Mouse (Mus musculus) liver, embryonic 14.5 days (tissue): ENCODE results near the gene Unc13d. TPM values are rescaled to one million over a fixed set of nuclear protein-coding genes. Genes with fewer than 3 reads are reported as not detected.
A peak's percentile ranks its signal among the peaks of the same experiment; 100 is the strongest.

Source experiments
- ATAC-seq: fragments of 200-750 bp; cut with Nextera tagmentation; 2 replicates; pipeline ENCODE4 v1.8.0; 2017; ENCODE audit warnings: moderate number of reproducible peaks, mild to moderate bottlenecking, moderate library complexity; ENCODE audit not compliant: insufficient read depth
- DNase-seq, 3 experiments: peaks; one replicate each; pipeline ENCODE4 v3.0.0-alpha.2; 2012 to 2013; ENCODE audit warnings: low read depth in 3 of 3, low spot score in 3 of 3
- H3K27ac ChIP-seq: fragments of 300-500 bp; sonication (generic); 2 replicates; pipeline ENCODE4 v1.5.1; 2014; ENCODE audit warnings: moderate library complexity, mild to moderate bottlenecking, control low read depth, inconsistent platforms
- H3K27me3 ChIP-seq: fragments of 300-500 bp; sonication (generic); 2 replicates; pipeline ENCODE4 v1.6.1; 2014; ENCODE audit warnings: mild to moderate bottlenecking, low read length, moderate library complexity; ENCODE audit not compliant: control insufficient read depth, insufficient read depth
- H3K36me3 ChIP-seq: fragments of 300-500 bp; sonication (generic); replicated peaks from 2 replicates; pipeline ENCODE4 v1.6.1; 2014; ENCODE audit warnings: low read depth; ENCODE audit not compliant: control insufficient read depth, insufficient read depth
- H3K4me1 ChIP-seq, 2 experiments: fragments of 200-500 bp in 1 of 2; fragments of 300-500 bp in 1 of 2; sonication (generic) in 1 of 2; replicated peaks; 2 replicates each; pipeline ENCODE4 v1.6.1; 2012 to 2014; ENCODE audit warnings: antibody characterized with exemption in 1 of 2, inconsistent platforms in 1 of 2, low read length in 1 of 2; ENCODE audit not compliant: control insufficient read depth in 2 of 2, insufficient read depth in 2 of 2
- H3K4me2 ChIP-seq: fragments of 300-500 bp; sonication (generic); 2 replicates; pipeline ENCODE4 v1.6.1; 2014; ENCODE audit warnings: low read depth, mild to moderate bottlenecking, control low read depth, moderate library complexity
- H3K4me3 ChIP-seq, 2 experiments: fragments of 200-500 bp in 1 of 2; fragments of 300-500 bp in 1 of 2; sonication (generic) in 1 of 2; 2 replicates each; pipeline ENCODE4 v1.5.1; 2012 to 2014; ENCODE audit warnings: low read depth in 2 of 2, low read length in 2 of 2, mild to moderate bottlenecking in 2 of 2, control low read depth in 1 of 2, inconsistent platforms in 1 of 2, moderate library complexity in 1 of 2; ENCODE audit not compliant: insufficient read depth in 1 of 2
- H3K9ac ChIP-seq: fragments of 300-500 bp; sonication (generic); replicated peaks from 2 replicates; pipeline ENCODE4 v1.6.1; 2014; ENCODE audit warnings: mild to moderate bottlenecking, control low read depth, moderate library complexity
- H3K9me3 ChIP-seq: fragments of 300-500 bp; sonication (generic); 2 replicates; pipeline ENCODE4 v1.6.1; 2016; ENCODE audit warnings: low read length, mixed read lengths; ENCODE audit not compliant: control insufficient read depth
- CTCF ChIP-seq: IDR thresholded peaks from 2 replicates; pipeline ENCODE4 v1.5.1; 2016; ENCODE audit warnings: antibody characterized with exemption, low read depth, control low read depth
- EP300 ChIP-seq: IDR thresholded peaks from 2 replicates; pipeline ENCODE4 v1.6.1; 2016; ENCODE audit warnings: antibody characterized with exemption, low read depth
- WGBS: fragments of 180-500 bp; shearing (Covaris S2); extraction: QIAGEN DNeasy Blood & Tissue Kit; methylation state at CpG from one replicate; pipeline ENCODE4 v1.1.7; 2014; ENCODE audit not compliant: insufficient replicate concordance; 5-methylcytosine and 5-hydroxymethylcytosine counted together
- polyA plus RNA-seq, 2 experiments: library from polyadenylated mRNA; depleted of rRNA in 1 of 2; stranded (reverse) in 1 of 2; unstranded in 1 of 2; fragments of >200 nt; fragmentation: Nextera tagmentation in 1 of 2; extraction: Ambion mirVana in 1 of 2; gene quantifications; 2 replicates each; pipeline versions ENCODE4 v1.2.1 to v1.2.3; 2012 to 2014

Gene Unc13d
- polyA plus RNA-seq, 2 experiments, result 16.8 to 18.7 TPM

DNA sequence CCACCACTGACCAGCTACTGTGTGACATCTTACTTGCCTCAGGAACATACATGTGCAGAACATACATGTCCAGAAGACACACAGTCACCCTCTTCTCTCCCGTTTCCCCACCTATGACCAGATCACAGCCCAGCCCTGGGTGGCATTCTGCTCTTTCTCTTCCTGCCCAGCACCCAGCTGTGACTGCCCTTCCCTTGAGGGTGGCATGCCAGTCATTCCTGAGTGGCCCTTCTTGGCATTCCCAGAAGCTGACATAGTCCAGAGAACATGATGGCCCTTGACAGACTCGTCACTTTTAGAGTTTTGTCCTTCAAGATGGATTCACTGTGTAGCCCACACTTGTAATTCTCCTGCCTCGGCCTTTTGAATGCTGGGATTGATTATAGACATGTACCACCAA is 5.2 kb downstream of the Unc13d start:
- Histone ChIP-seq H3K9ac (no peak overlapping the region), H3K4me3 (no peak overlapping the region), H3K4me2 (no peak overlapping the region), H3K27me3 (no peaks in the 10 kb centered on the region), H3K9me3 (no peaks in the 10 kb centered on the region), H3K27ac (no peak overlapping the region), H3K4me1 (peaks cover 13 to 15% of the 10 kb centered on the region in 2 experiments), H3K36me3 (peaks cover 2% of the 10 kb centered on the region; the same call in 1 of the 2 replicates)
- ATAC-seq (no peak), DNase-seq (no peak)
- TF ChIP-seq CTCF (no peak), EP300 (no peak)
- 73% methylated on average over 3 of the region's 3 CpGs for WGBS

DNA sequence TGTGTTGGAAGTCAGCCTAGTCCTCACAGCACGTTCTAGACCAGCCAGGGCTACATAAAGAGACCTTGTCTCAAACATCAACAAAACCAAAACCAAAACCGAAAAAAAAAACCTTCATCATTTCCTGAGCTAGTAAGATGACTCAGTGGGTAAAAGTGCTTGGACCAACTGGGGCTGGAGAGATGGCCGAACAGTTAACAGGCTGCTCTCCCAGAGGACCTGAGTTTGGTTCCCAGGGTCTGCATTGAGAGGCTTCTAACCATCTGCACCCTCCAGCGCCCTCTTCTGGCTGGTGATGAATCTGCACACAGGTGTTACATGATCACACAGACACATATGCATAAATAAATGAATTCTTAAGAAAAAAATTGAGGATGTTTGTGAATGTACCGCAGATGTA is 6.3 kb downstream of the Unc13d start:
- Histone ChIP-seq H3K4me3 (no peak overlapping the region), H3K9ac (no peak overlapping the region), H3K36me3 (peaks cover 2% of the 10 kb centered on the region; the same call in 1 of the 2 replicates), H3K4me2 (no peak overlapping the region), H3K4me1 (peaks cover 10 to 12% of the 10 kb centered on the region in 2 experiments), H3K9me3 (no peaks in the 10 kb centered on the region), H3K27me3 (no peaks in the 10 kb centered on the region), H3K27ac (no peak overlapping the region)
- DNase-seq (no peak), ATAC-seq (no peak)
- TF ChIP-seq EP300 (no peak), CTCF (peak; percentile 75)
- 38% methylated on average over 5 of the region's 5 CpGs for WGBS

DNA sequence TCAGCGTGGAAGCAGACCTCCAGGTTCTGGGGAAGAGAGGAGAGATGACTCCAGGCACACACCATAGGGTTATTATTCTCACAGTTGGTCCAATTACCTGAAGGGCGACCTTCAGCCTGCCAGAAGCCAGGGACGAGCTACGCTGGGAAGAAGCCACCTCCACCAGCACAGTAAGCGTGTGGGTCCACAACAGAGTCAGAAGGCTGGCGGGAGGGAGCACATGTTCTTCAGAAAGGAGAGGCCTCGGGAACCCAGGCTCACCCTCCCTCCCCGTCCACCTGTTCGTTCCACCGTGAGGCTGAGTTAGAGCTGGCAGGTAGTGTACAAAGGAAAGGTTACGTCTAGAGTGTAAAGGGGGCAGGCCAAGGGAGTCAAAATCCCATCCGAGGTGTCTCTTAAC is 12.4 kb downstream of the Unc13d start:
- ATAC-seq, result no peak
- WGBS, result 85% methylated on average over 12 of the region's 12 CpGs

DNA sequence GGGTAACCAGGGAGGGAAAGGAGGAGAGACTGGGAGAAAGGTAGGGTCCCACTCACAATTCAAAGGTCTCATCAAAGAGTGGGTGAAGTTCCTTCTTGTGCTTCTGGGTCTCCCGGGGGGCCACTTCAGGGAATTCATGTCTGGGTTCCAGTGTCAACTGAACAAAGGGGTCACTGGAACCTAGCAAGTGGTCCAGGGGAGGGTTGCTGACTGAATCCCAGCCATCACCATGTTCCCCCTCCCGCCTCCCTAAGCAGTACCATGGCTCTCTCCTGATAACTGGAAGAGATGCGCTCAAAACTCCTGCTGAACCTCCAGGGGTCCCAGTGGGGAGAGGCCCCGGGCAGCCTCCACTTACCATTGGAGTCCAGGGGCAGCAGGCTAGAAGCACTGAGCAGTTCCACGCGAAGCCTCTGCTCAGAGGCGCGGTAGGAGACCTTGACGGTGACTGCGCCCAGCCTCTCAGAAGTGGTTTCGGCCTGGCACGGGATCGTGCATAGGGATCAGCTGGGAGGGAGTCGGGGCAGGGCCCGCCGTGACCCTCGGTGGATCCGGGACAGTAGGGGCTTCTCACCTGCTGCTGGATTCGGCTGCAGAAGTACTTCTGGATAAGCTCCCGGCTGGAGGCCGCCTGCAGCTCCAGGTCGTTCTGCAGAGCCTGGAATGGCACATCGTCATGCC is 13.4 kb downstream of the Unc13d start:
- peaks cover 8% of the 10 kb centered on the region for H3K36me3 ChIP-seq
- no peak overlapping the region for H3K4me2 ChIP-seq
- H3K27ac ChIP-seq, result no peak overlapping the region
- DNase-seq (no peak), ATAC-seq (no peak)
- no peak overlapping the region for H3K4me3 ChIP-seq
- no peak overlapping the region for H3K9ac ChIP-seq
- no peak for TF ChIP-seq EP300
- TF ChIP-seq CTCF, result no peak
- H3K9me3 ChIP-seq, result no peaks in the 10 kb centered on the region
- no peaks in the 10 kb centered on the region for H3K27me3 ChIP-seq
- H3K4me1 ChIP-seq, result no peaks in the 10 kb centered on the region
- 76% methylated on average over 23 of the region's 23 CpGs for WGBS

More for the DNA sequence above, 12.4 kb downstream of the Unc13d start:
- H3K9me3 ChIP-seq, result no peaks in the 10 kb centered on the region
- DNase-seq, result no peak
- H3K27ac ChIP-seq, result no peak overlapping the region
- H3K4me3 ChIP-seq, result no peak overlapping the region
- no peak overlapping the region for H3K4me2 ChIP-seq
- H3K9ac ChIP-seq, result no peak overlapping the region
- no peaks in the 10 kb centered on the region for H3K27me3 ChIP-seq
- no peaks in the 10 kb centered on the region for H3K4me1 ChIP-seq
- TF ChIP-seq EP300 (no peak), CTCF (no peak)
- peaks cover 8% of the 10 kb centered on the region for H3K36me3 ChIP-seq

DNA sequence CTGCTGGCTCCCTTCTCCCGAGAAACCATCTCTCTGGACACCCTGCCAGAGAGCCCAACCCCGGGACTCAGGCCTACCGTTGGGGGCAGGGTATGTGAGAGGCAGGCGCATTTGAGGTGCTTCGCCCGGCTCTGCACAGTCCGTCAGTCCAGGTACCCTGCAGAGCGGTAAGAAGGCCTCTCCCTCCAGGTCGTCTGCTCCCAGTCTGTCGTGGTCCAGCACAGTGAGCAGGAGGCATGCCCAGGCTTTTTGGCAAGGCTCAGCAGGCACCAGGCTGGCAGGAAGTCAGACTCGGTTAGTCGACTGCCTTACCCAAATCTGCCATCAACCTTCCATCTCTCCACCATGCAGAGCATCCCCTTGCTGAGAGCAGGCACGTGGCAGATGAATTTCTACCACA is 14.2 kb downstream of the Unc13d start:
- 70% methylated on average over 13 of the region's 13 CpGs for WGBS
- no peak overlapping the region for H3K4me2 ChIP-seq
- ATAC-seq (no peak), DNase-seq (no peak)
- no peaks in the 10 kb centered on the region for H3K9me3 ChIP-seq
- H3K36me3 ChIP-seq, result peaks cover 16% of the 10 kb centered on the region
- no peak for TF ChIP-seq EP300
- no peak for TF ChIP-seq CTCF
- H3K4me1 ChIP-seq, result no peaks in the 10 kb centered on the region
- no peak overlapping the region for H3K4me3 ChIP-seq
- no peak overlapping the region for H3K27ac ChIP-seq
- no peak overlapping the region for H3K9ac ChIP-seq
- no peaks in the 10 kb centered on the region for H3K27me3 ChIP-seq
